Mouse (Mus musculus): ENCODE data around the gene Jaml. TPM values are rescaled to one million over a fixed set of nuclear protein-coding genes. Genes with fewer than 3 reads are reported as not detected.

Jaml gene
- polyA plus RNA-seq, 1 experiment from 2014 or later, result 0.25 TPM

DNA sequence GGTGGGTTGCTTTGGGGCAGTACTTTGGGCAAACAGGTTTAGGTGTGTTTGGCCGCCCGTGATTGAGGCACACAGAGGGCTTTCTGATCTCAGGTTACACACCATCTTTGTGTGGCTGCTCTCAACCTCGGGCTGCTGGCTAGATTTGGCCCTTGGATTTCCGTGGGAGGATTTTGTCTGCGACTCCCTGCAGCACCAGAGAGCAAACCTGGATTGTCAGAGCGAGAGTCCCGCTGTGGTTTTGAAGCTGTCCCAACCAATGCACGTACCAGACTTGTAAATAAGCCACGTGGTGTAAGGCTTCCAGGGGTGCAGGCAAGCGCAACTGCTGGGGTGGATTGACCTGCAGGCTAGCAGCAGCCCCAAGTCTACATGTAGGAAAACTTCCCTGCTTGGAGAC is 36.0 kb upstream of the Jaml start:
- Histone ChIP-seq H3K27ac (ENCODE audit: low read depth, low read length) (no peak overlapping the region), H3K27me3 (replicated peaks; ENCODE audit: control insufficient read depth, insufficient read depth, low read length) (peaks cover 41% of the 10 kb centered on the region), H3K4me3 (ENCODE audit: low read length) (no peak overlapping the region), H3K9me3 (ENCODE audit: control insufficient read depth, low read length) (no peaks in the 10 kb centered on the region), H3K9ac (ENCODE audit: low read depth, low read length) (no peak overlapping the region), H3K4me1 (ENCODE audit: control insufficient read depth, insufficient read depth, low read depth, low read length) (no peaks in the 10 kb centered on the region), H3K4me2 (ENCODE audit: low read length) (no peak overlapping the region), H3K36me3 (ENCODE audit: control insufficient read depth, insufficient read depth, low read length) (no peaks in the 10 kb centered on the region)
- no peak for ATAC-seq
- under 1% methylated on average over 10 of the region's 10 CpGs for WGBS

DNA sequence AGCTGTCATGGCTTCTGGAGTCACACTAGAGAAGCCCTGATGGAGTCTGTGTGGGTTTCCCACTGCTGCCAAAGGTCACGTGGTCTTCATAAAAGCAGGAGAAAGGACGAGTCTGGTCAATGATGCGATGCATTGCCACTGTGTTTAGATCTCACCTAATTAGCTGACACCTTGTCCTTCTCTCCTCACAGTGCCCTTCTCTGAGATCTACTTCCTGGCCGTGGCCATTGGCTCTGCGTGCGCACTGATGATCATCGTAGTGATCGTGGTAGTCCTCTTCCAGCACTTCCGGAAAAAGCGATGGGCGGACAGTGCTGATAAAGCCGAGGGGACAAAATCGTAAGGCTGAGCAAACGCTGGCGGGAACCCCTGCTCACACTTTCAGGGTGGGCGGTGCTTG is 32.0 kb upstream of the Jaml start:
- 90% methylated on average over 16 of the region's 16 CpGs for WGBS
- Histone ChIP-seq H3K36me3 (ENCODE audit: control insufficient read depth, insufficient read depth, low read length) (no peaks in the 10 kb centered on the region), H3K9me3 (ENCODE audit: control insufficient read depth, low read length) (no peaks in the 10 kb centered on the region), H3K27ac (ENCODE audit: low read depth, low read length) (no peak overlapping the region), H3K9ac (ENCODE audit: low read depth, low read length) (no peak overlapping the region), H3K4me3 (ENCODE audit: low read length) (no peak overlapping the region), H3K27me3 (replicated peaks; ENCODE audit: control insufficient read depth, insufficient read depth, low read length) (peaks cover 26% of the 10 kb centered on the region), H3K4me1 (ENCODE audit: control insufficient read depth, insufficient read depth, low read depth, low read length) (no peaks in the 10 kb centered on the region), H3K4me2 (ENCODE audit: low read length) (no peak overlapping the region)
- no peak for ATAC-seq

DNA sequence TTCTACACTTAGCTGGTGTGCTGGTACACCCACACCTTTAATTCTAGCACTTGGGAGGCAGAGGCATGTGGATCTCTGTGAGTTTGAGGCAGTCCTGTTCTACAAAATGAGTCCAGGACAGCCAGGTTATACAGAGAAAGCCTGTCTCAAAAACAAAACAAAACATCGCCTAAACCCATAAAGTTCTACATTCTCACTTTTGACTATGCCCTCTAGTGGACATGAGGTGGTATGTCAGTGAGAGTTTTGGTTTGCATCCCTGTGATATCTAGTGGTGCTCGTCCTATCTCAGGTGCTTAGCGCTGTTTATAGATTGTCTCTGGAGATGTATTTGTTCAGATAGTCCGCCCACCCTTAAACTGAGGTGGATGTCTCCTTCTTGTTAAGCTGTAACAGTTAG is 30.5 kb upstream of the Jaml start:
- Histone ChIP-seq H3K4me3 (ENCODE audit: low read length) (no peak overlapping the region), H3K9me3 (ENCODE audit: control insufficient read depth, low read length) (no peaks in the 10 kb centered on the region), H3K27ac (ENCODE audit: low read depth, low read length) (no peak overlapping the region), H3K36me3 (ENCODE audit: control insufficient read depth, insufficient read depth, low read length) (no peaks in the 10 kb centered on the region), H3K4me2 (ENCODE audit: low read length) (no peak overlapping the region), H3K4me1 (ENCODE audit: control insufficient read depth, insufficient read depth, low read depth, low read length) (no peaks in the 10 kb centered on the region), H3K27me3 (replicated peaks; ENCODE audit: control insufficient read depth, insufficient read depth, low read length) (peaks cover 23% of the 10 kb centered on the region), H3K9ac (ENCODE audit: low read depth, low read length) (no peak overlapping the region)
- ATAC-seq, result no peak
- WGBS, result 27% methylated on average over 4 of the region's 4 CpGs

DNA sequence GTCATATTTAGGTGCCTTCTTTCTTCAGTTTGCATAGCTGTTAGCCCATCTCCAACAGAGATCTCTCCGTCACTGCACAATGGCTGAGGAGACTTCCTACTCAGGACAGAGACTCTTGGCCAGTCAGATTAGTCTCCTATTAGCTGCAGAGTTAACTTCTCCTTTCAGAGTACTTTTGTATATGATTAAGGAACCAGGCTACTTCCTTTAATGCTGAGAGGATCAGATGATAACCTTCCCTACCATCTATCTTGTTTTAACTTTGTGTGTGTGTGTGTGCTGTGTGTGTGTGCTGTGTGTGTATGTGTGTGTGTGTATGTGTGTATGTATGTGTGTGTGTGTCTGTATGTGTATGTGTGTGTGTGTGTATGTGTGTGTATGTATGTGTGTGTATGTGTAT is 29.3 kb upstream of the Jaml start:
- Histone ChIP-seq H3K36me3 (ENCODE audit: control insufficient read depth, insufficient read depth, low read length) (no peaks in the 10 kb centered on the region), H3K27me3 (replicated peaks; ENCODE audit: control insufficient read depth, insufficient read depth, low read length) (peaks cover 15% of the 10 kb centered on the region), H3K27ac (ENCODE audit: low read depth, low read length) (no peak overlapping the region), H3K4me3 (ENCODE audit: low read length) (no peak overlapping the region), H3K9me3 (ENCODE audit: control insufficient read depth, low read length) (no peaks in the 10 kb centered on the region), H3K9ac (ENCODE audit: low read depth, low read length) (no peak overlapping the region), H3K4me2 (ENCODE audit: low read length) (no peak overlapping the region), H3K4me1 (ENCODE audit: control insufficient read depth, insufficient read depth, low read depth, low read length) (peaks cover 2% of the 10 kb centered on the region; the same call in 1 of the 2 replicates)
- no peak for ATAC-seq
- 90% methylated on average over 1 of the region's 1 CpGs for WGBS

DNA sequence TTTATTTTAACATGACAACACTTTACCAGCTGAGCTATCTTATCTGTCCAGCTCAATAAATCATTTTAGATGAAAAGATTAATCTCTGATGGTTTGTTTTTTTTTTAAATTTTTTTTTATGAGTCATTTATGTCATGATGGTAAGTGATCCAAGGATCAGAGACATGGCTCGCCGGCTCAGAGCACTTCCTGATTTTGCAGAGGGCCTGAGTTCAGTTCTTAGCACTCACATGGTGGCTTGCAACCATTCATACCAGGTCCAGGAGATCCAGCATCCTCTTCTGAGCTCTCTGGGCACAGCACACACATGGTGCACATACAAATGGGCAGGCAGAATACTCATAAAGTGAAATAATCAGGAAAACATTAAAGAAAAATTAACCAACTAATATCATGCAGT is 28.7 kb upstream of the Jaml start:
- 84% methylated on average over 2 of the region's 2 CpGs for WGBS
- no peak for ATAC-seq
- no peak overlapping the region for H3K4me2 ChIP-seq (ENCODE audit: low read length)
- H3K27me3 ChIP-seq (replicated peaks; ENCODE audit: control insufficient read depth, insufficient read depth, low read length), result peaks cover 15% of the 10 kb centered on the region
- no peak overlapping the region for H3K27ac ChIP-seq (ENCODE audit: low read depth, low read length)
- no peak overlapping the region for H3K4me3 ChIP-seq (ENCODE audit: low read length)
- H3K4me1 ChIP-seq (ENCODE audit: control insufficient read depth, insufficient read depth, low read depth, low read length), result peaks cover 2% of the 10 kb centered on the region; the same call in 1 of the 2 replicates
- no peak overlapping the region for H3K9ac ChIP-seq (ENCODE audit: low read depth, low read length)
- no peaks in the 10 kb centered on the region for H3K36me3 ChIP-seq (ENCODE audit: control insufficient read depth, insufficient read depth, low read length)
- no peaks in the 10 kb centered on the region for H3K9me3 ChIP-seq (ENCODE audit: control insufficient read depth, low read length)

DNA sequence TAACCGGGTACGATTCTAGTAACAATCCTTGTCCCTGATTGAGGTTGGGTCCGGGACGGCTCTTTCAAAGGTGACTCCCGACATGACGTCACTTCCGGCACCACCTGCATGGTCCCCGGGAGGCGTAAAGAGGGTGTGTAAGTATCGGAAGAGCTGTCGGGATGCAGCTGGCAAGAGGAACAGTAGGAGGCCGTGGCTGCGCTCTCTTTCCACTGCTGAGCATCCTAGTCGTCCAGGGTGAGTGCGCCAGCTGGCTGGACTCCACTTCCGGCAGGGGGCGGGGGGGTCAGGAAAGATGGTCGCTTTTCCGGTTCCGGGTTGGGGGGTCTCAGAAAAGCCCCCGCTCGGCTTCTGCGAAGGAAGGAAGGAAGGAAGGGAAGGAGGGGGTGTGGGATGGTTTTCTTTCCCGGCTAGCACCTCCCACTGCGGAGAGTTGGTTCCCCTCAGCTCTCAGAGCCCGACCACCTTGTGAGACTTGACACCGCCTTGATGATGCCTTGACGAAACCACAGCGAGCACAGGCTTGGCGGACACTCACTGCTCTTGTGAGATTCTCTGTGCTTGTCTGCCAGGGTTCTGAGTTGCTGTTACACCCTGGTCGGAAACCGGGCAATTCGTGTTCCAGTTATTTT is 23.8 kb upstream of the Jaml start, which contains the start of gene Mpzl3:
Gene Mpzl3, plus strand, starts transcription at position 105 of the 632 bp plus-strand sequence.
- under 1% methylated on average over 31 of the region's 33 CpGs for WGBS
- peak within 1 kb of the TSS; percentile 78 for H3K4me3 ChIP-seq (ENCODE audit: low read length)
- peaks cover 2% of the 10 kb centered on the region; the same call in 1 of the 2 replicates for H3K4me1 ChIP-seq (ENCODE audit: control insufficient read depth, insufficient read depth, low read depth, low read length)
- H3K9ac ChIP-seq (ENCODE audit: low read depth, low read length), result peak within 1 kb of the TSS; percentile 73
- no peaks in the 10 kb centered on the region for H3K9me3 ChIP-seq (ENCODE audit: control insufficient read depth, low read length)
- ATAC-seq, result peak; percentile 99
- no peaks in the 10 kb centered on the region for H3K36me3 ChIP-seq (ENCODE audit: control insufficient read depth, insufficient read depth, low read length)
- H3K27me3 ChIP-seq (replicated peaks; ENCODE audit: control insufficient read depth, insufficient read depth, low read length), result peaks cover 25% of the 10 kb centered on the region
- H3K4me2 ChIP-seq (ENCODE audit: low read length), result peak within 1 kb of the TSS; percentile 61
- peak within 1 kb of the TSS; percentile 99 for H3K27ac ChIP-seq (ENCODE audit: low read depth, low read length)

DNA sequence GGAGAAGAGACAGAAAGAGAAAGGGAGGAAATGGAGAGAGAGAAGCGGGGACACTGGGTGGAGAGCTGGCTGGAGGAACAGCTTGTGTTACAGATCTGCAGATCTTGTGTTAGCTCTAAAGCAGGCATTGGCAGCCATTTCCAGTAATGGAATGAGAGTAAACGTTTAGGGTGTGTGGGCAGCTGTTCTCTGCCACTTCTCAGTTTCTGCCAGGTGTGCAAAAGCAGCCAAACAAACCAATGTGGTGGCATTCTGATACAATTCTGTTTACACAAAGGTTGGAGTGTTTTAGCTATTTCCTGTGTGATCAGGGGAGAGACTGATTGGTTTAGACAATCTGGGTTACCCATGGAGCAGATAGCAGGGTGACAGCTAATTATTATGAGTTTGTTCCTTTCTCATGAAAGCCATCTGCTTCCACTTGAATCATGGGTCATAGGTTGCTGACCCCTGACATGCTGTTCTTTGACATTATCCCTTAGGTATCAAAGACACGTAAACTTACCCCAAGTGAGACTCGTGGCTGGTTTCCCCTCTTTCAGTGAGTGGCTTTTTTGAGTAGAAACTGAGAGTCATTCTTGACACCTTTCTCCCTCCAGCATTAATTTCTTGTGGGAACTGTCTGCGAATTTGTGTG is 20.6 kb upstream of the Jaml start:
- Histone ChIP-seq H3K36me3 (ENCODE audit: control insufficient read depth, insufficient read depth, low read length) (no peaks in the 10 kb centered on the region), H3K9ac (ENCODE audit: low read depth, low read length) (no peak overlapping the region), H3K4me2 (ENCODE audit: low read length) (no peak overlapping the region), H3K4me1 (ENCODE audit: control insufficient read depth, insufficient read depth, low read depth, low read length) (peaks cover 2% of the 10 kb centered on the region; the same call in 1 of the 2 replicates), H3K27me3 (replicated peaks; ENCODE audit: control insufficient read depth, insufficient read depth, low read length) (peaks cover 12% of the 10 kb centered on the region), H3K9me3 (ENCODE audit: control insufficient read depth, low read length) (no peaks in the 10 kb centered on the region), H3K27ac (ENCODE audit: low read depth, low read length) (no peak overlapping the region), H3K4me3 (ENCODE audit: low read length) (no peak overlapping the region)
- no peak for ATAC-seq
- 61% methylated on average over 5 of the region's 5 CpGs for WGBS

DNA sequence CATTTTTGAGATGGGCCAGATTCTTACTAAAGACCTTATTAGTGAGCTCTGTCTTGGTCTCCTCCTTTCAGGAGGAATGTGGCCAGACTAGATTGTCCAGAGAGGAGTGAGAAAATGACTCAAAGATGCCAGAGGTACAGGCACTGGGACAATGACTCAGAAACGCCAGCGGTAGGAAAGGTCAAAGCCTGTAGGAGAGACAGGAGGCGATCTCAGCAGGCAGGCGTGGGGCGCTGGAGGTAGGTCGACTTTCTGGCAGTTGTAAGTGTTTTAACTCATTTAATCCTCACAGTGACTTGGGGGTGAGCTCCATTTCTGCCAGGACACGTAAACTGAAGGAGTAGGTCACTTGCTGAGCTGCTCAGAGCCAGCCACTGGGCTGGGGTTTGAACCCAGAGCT is 18.8 kb upstream of the Jaml start:
- Histone ChIP-seq H3K9me3 (ENCODE audit: control insufficient read depth, low read length) (no peaks in the 10 kb centered on the region), H3K36me3 (ENCODE audit: control insufficient read depth, insufficient read depth, low read length) (no peaks in the 10 kb centered on the region), H3K4me2 (ENCODE audit: low read length) (no peak overlapping the region), H3K9ac (ENCODE audit: low read depth, low read length) (no peak overlapping the region), H3K27me3 (replicated peaks; ENCODE audit: control insufficient read depth, insufficient read depth, low read length) (peaks cover 12% of the 10 kb centered on the region), H3K4me3 (ENCODE audit: low read length) (no peak overlapping the region), H3K4me1 (ENCODE audit: control insufficient read depth, insufficient read depth, low read depth, low read length) (no peaks in the 10 kb centered on the region), H3K27ac (ENCODE audit: low read depth, low read length) (no peak overlapping the region)
- 55% methylated on average over 7 of the region's 7 CpGs for WGBS
- no peak for ATAC-seq

DNA sequence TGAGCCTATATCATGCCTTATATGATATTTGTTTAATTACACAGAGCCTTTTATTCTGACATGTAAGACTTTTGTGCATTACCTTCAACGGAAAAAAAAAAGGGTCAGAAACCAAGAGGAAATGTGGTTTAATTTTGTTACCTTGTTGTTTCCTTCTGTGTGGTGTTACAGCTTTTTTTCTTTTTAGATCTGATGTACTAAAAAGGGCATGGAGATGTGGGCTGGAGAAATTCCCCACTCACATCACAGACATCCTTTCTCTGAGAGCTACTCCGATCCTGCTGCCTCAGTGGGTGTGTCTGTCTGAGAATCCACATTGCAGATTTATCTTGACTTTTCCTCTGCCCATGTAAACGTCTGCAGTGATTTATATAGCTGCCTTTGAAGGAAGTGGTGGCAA is 16.3 kb upstream of the Jaml start:
- Histone ChIP-seq H3K4me3 (ENCODE audit: low read length) (no peak overlapping the region), H3K9me3 (ENCODE audit: control insufficient read depth, low read length) (no peaks in the 10 kb centered on the region), H3K27me3 (replicated peaks; ENCODE audit: control insufficient read depth, insufficient read depth, low read length) (peaks cover 5% of the 10 kb centered on the region; the same call in 1 of the 2 replicates), H3K27ac (ENCODE audit: low read depth, low read length) (no peak overlapping the region), H3K36me3 (ENCODE audit: control insufficient read depth, insufficient read depth, low read length) (no peaks in the 10 kb centered on the region), H3K4me2 (ENCODE audit: low read length) (no peak overlapping the region), H3K4me1 (ENCODE audit: control insufficient read depth, insufficient read depth, low read depth, low read length) (no peaks in the 10 kb centered on the region), H3K9ac (ENCODE audit: low read depth, low read length) (no peak overlapping the region)
- 61% methylated on average over 3 of the region's 3 CpGs for WGBS
- no peak for ATAC-seq

All from hindbrain, embryonic 16.5 days (tissue).